Mouse (Mus musculus): ENCODE data around the gene Rpl7a.

Gene Rpl7a

DNA sequence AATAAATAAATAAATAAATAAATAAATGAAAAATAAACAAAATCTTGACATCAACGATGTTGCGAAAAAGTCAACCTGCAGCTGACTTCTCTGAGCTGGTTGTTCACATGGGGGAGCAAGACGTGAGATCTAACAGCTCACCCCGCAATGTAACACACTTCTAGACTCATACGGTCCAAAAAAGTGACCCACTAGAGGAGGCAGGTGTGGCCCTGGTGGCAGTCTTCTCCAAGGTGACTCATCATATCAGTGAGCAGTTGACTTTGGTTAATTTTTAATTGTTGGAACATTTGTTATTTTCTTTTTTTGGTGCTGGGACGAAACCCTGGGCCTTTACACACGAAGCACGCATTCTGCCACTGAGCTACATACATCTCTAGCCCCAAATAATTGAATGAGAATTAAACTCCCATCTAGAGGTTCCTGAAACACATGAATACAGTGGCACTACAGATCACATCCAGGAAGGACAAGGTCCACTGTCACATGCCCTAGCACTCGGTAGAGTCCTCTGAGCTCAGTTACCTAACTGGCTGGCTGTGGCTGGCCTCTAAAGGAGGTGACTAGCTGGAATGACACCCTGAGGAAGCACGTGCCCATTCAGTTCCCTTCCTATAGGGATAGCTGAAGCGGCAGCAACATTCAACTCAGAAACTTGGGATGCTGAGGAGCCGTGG is 46.4 kb downstream of the Rpl7a start:
- no peak for DNase-seq

DNA sequence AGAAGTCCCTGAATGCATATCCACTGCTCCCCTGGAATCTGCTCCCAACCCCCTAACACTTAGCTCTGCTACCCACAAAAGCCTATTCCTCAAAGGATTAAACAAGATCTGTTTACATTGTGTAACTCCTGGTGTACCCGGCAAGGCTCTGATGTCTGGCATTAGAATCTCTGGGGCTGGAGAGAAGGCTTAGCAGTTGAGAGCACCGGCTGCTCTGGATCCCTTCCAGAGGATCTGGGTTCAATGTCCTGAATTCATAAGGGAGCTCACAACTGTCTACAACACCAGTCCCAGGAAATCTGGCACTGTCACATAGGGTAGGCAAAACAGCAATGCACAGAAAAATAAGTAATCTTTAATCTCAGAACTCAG is 46.9 kb downstream of the Rpl7a start:
- no peak for DNase-seq

GRCm38 (mm10) chr2:26960756-26961155 is 50.2 kb downstream of the Rpl7a start:
- no peak for DNase-seq
